Mouse (Mus musculus) embryonic fibroblast, embryonic 13.5 days (primary cell): ENCODE results near the gene Xylt1. TPM values are rescaled to one million over a fixed set of nuclear protein-coding genes. Genes with fewer than 3 reads are reported as not detected.

ENCODE experiments used
- H3K27ac ChIP-seq: 2 replicates; pipeline ENCODE4 v1.5.1; 2012; ENCODE audit warnings: low read length, control low read depth, inconsistent platforms; ENCODE audit not compliant: insufficient read depth
- H3K4me1 ChIP-seq: 2 replicates; pipeline ENCODE4 v1.6.1; 2011; ENCODE audit warnings: low read length; ENCODE audit not compliant: control insufficient read depth, insufficient read depth
- H3K4me3 ChIP-seq: 2 replicates; pipeline ENCODE4 v1.5.1; 2011; ENCODE audit warnings: mild to moderate bottlenecking, control low read depth, low read length; ENCODE audit not compliant: insufficient read depth
- CTCF ChIP-seq: IDR thresholded peaks from 2 replicates; pipeline ENCODE4 v1.5.1; 2011; ENCODE audit warnings: mild to moderate bottlenecking, control low read depth, low read length, moderate library complexity, borderline replicate concordance; ENCODE audit not compliant: insufficient read depth
- POLR2A ChIP-seq: IDR thresholded peaks from 2 replicates; pipeline ENCODE4 v1.6.1; 2011; ENCODE audit warnings: low read depth, mild to moderate bottlenecking, control low read depth, low read length, moderate library complexity
- polyA plus RNA-seq: library from polyadenylated mRNA; stranded (reverse); fragments of >200 nt; gene quantifications from 2 replicates; pipeline ENCODE4 v1.2.4, GENCODE M21; 2011; ENCODE audit warnings: low read depth; ENCODE audit not compliant: missing spikeins, insufficient read length

Gene Xylt1
- polyA plus RNA-seq, 1 experiment = 6.9 TPM

- TF ChIP-seq CTCF (no peak), POLR2A (no peak)
- H3K27ac ChIP-seq = no peak overlapping the region
These were observed 319.3 kb downstream of the Xylt1 start for GRCm38 (mm10) chr7:117700066-117700465.

GRCm38 (mm10) chr7:117709901-117710607 is 329.3 kb downstream of the Xylt1 start:
- no peak overlapping the region for H3K27ac ChIP-seq
- H3K4me3 ChIP-seq = no peak overlapping the region
- TF ChIP-seq CTCF (no peak), POLR2A (no peak)
- H3K4me1 ChIP-seq = no peaks in the 10 kb centered on the region

More at GRCm38 (mm10) chr7:117700066-117700465, 319.3 kb downstream of the Xylt1 start:
- H3K4me1 ChIP-seq = no peaks in the 10 kb centered on the region
- no peak overlapping the region for H3K4me3 ChIP-seq

DNA sequence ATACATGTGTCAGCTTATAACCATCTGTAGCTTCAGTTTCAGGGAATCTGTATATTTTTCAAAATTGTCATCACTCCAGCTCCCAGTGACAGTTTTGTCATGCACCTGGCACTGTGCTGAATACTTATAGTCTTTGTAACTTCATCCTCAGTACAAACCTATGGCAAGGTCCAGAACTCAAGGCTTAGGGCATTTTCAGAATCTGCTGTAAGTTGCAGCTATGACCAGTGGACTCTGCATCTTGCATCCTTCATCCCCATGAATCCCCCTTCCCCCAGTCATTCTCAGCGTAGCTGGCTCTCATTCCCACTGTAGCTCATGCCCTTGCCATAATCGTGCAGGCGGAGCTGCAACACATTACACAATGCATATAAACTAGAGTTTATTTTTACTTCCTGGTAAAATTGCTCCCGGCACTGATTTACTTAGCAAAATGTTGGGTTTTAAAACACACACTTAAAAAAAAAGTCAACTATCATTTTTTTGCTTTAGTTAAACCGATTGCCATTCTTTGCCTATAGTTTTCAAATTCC is 336.2 kb downstream of the Xylt1 start:
- no peak for TF ChIP-seq POLR2A
- no peak for TF ChIP-seq CTCF
- Histone ChIP-seq H3K4me1 (no peaks in the 10 kb centered on the region), H3K27ac (no peak overlapping the region), H3K4me3 (no peak overlapping the region)

GRCm38 (mm10) chr7:117720426-117720825 is 339.6 kb downstream of the Xylt1 start:
- Histone ChIP-seq H3K4me3 (no peak overlapping the region), H3K4me1 (no peaks in the 10 kb centered on the region), H3K27ac (no peak overlapping the region)
- no peak for TF ChIP-seq POLR2A
- TF ChIP-seq CTCF = no peak
